Mouse (Mus musculus) retina, embryonic 14.5 days (tissue): ENCODE data around the gene Tnnt1.
"Not testable (repeated sequence)": the region's sequence is repeated elsewhere in the genome, so short reads cannot be mapped to it uniquely, and the experiment has no call there.

Experiments
- DNase-seq: peaks from one replicate; pipeline ENCODE4 v3.0.0-alpha.2; 2015; ENCODE audit warnings: low spot score

The Tnnt1 gene

DNA sequence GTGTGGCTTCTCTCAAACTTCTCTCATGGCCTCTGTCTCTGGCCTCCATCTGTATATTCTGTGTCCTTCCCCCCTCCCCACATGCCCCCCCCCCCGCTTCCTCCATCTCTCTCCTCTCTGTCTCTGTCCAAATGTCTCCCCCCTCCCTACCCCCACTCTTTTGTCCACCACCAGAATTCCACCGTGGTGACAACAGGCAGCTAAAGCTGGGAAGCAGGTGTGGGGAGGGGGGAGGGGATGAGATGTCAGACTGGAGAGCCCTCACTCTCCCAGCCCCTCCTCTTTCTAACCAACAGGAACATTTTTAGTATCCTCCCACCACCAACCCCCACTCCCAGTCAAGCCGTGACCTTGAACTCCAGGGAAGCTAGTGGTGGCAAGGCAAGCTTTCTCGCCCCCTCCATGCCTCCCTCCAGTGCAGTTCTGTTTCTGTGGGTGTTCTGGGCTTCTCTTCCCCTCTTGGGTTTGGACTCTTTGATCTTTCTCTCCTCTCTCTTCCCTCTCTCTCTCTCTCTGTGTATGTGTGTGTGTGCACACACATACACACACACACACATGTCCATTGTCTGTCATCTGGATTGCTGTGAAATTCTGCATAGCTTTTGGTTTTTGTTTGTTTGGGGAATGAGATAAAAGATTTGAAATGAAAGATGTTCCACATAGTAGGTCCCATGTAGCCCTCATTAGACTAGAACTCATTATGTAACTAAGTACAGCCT, at the start of gene Tnnt1:
Gene Tnnt1, minus strand, starts transcription at position 51 of the 719 bp plus-strand sequence.
- peak; percentile 26 for DNase-seq

DNA sequence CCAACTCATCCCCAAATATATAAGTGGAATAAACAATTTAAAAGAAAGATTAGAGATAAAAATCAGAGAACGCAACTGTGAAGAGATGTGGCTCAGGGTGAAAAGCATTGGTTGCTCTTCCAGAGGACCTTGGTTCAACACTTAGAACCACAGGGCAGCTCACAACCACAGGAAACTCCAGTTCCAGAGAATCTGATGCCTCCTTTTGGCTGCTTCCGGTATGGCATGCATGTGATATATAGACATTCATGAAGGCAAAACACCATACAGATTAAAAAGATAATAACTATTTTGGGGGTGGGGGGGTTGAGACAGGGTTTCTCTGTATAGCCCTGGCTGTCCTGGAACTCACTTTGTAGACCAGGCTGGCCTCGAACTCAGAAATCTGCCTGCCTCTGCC, 46.5 kb upstream of the Tnnt1 start:
- no peak for DNase-seq

DNA sequence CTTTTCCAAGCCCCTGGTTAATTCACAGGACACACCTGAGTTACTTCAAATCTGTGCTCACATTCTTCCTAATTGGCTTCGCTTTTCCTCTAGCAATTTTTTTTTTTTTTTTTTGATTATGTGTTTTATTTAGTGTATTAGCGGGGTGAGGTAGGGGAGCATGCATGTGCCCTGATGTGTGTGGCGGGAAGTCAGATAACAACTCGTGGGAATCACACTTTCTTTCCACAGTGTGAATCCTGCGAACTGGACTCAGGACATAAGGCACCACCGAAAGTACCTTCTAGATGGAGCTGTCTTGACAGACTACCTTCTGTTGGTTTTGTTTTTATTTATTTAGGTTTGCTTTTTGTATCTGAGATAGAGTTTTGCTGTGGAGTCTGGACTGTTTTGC, 41.0 kb upstream of the Tnnt1 start:
- DNase-seq: no peak

DNA sequence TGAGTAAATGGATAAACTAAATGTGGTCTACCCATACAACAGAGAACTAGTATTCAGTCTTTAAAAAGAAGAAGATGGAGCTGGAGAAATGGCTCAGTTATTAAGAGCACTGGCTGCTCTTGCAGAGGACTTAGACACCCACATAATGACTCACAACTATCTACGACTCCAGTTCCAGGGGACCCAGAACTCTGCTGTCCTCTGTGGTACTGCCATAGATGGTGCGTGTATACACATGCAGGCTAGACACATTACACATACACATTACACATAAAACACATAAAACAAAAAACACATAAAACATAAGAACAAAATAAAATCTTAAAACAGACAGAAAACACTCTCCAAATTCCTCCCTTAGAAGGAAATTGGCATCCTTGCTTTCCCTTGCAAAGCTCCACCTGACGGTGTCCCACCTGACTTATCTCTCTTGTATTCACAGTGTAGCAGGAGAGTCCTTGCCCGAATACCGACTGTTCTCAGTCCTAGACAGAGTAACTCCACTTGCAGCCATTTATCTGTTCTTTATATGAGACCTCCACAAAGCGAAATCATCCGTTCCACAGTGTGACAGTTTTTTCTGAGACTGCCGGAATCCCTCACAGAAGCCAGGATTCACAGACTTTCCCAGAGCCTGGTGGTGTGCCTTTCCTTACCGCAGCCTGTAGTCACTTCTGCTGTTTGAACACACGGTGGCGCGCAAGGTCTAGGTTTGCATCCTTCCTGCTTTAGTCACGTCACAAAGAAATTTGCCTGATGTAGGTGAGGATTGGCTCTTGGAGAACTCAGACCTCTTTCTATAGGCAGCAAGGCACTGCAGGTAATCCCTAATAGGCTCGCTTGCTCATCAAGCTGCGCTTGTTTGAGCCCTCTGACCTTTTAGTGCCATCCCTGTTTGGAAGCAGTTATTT, 40.3 kb upstream of the Tnnt1 start:
- peak; percentile 95 for DNase-seq

DNA sequence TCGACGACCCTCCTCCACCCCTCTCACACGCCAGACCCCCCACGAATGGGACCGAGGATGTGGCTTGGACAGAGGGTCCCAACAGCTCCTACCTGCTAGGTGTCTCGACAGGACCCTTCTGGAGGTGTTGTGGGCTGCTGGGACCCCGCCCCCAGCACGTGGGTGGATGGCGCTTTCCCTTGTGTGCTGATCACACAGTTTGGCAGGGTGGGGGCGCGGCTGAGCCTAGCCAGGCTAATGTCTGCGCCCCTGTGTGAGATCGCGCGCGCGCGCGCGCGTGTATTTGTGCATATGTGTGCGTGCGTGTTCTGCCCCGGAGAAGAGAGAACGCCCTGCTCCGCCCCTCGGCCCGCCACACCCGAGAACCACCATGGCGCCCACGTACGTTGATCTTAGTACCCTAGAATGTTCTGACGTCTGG, 31.0 kb upstream of the Tnnt1 start, which contains the start of gene Syt5:
Gene Syt5, minus strand, starts transcription at position 321 of the 421 bp plus-strand sequence.
- peak; percentile 64 for DNase-seq

DNA sequence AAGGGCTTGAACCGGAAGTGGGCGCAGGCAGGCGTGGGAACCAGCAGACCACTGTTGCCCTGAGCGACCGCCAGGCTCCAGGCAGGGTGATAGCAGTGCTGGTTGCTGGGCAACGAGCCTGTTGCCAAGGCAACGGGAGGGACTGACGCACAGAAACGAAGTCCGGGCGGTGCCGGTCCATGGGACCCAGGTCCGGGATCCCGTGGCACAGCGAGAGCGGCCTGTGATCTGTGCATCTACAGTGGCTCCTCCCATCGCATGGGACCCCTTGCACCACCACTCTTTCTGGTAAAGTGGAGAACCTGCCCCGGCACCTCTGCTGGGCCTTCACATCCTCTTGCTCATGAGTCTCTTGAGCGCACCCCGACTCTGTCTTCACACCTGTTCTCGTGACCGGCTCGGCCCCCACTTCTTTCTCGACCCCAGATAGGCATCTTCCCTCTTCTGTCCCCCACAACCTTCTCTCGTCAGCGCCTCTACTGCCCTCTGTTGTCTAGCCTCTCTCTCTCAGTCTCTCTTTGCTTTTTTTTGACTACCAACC, 30.5 kb upstream of the Tnnt1 start:
- DNase-seq: peak; percentile 92

DNA sequence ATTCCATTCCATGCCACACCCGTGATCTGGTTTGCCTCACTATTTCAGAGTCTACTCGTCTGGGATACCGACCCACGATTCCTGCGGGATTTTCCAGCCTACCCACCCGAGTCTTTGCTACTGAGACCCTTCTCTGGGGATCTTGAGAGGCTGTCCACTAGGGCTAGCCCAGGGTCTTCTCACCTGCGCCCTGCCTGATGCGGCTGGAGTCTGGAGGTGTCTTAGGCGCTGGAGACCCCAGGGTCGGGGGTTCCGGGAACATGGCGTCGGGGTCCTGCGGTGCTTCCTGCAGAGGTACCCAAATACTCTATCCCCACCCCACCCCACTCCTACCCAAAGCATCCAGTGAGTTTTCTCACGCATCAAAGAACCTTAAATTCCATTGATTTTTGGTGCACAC, 29.9 kb upstream of the Tnnt1 start:
- no peak for DNase-seq

DNA sequence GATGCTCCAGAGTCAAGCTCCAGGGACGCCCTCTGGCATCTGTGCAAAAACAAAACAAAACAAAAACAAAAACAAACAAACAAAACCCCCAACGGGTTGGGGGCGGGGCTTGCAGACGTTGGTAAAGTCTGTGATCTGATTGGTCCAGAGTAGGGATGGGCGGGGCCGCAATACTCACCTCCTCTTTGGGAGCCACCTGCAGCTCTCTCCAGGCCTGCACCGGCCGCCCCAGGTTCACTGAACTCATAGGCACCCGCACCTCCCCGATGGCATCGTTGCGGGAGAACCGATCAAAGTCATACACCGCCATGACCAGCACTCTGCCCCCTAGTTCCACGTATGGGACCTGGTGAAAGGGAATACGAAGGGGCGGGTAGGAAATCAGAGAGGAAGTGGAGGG, 25.8 kb upstream of the Tnnt1 start:
- DNase-seq: no peak

DNA sequence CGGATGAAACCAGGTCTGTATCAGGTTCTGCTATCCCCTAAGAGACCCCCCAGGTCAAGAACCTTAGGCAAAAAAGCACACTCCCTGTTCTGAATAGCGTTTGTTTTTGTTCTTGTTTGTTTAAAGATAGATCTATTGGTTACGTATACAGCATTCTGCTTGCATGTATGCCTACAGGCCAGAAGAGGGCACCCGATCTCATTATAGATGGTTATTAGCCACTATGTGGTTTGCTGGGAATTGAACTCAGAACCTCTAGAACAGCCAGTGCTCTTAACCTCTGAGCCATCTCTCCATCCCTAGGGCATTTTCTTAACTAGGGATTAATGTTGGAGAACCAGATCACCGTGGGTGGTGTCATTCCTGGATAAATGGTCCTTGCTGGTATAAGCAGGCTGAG, 25.2 kb upstream of the Tnnt1 start:
- DNase-seq: no peak

DNA sequence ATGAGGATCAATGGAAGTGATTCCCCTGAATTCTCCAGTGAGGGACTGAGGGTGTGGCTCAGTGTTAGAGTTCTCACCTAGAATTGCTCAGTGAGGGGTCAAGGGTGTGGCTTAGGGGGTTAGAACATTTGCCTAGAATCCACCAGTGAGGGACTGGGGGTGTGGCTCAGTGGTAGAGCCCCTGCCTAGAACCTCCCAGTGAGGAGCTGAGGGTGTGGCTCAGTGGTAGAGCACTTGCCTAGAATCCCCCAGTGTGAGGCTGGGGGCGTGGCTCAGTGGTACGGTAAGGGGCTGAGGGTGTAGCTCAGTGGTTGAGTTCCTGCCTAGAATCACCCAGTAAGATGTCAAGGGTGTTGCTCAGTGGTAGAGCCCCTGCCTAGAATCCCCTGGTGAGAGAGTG, 22.8 kb upstream of the Tnnt1 start:
- DNase-seq: no peak

DNA sequence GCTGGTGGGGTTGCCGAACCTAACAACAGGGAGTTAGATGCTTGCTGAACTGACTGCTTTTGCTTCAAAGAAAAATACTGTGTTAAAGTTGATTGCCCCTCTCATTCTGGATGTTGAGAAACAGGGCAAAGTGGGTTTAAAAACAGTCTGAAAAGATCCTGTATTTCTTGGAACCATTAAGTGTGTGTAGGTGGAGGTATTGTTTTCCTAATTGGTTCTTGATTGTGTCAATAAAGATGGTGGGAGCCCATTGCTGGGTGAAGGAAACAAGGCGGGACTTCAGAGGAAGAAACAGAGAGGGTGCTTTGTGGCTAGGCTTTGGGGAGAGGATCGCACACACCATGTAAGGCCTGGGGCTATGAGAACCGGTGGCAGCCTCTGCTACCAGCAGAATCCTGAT, 21.0 kb upstream of the Tnnt1 start:
- no peak for DNase-seq

DNA sequence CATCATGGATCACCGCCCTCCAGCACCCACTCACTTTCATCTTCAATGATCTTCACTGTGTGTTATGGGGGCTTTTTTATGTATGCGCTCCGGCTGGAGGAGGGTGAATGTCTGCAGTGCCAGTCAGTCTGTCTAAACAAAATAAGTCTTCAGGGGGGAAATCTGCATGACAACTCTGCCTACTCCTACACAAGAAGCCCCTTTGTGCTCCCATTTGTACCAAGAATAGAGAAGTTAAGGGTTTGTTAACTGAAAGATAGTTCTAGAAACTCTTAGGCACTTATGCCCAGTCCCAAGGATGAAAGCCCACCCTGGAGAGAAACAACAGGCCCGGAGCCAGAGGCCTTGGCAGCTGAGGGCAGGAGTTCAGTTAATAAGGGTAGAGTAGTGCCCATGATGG, 20.2 kb upstream of the Tnnt1 start:
- DNase-seq: no peak

DNA sequence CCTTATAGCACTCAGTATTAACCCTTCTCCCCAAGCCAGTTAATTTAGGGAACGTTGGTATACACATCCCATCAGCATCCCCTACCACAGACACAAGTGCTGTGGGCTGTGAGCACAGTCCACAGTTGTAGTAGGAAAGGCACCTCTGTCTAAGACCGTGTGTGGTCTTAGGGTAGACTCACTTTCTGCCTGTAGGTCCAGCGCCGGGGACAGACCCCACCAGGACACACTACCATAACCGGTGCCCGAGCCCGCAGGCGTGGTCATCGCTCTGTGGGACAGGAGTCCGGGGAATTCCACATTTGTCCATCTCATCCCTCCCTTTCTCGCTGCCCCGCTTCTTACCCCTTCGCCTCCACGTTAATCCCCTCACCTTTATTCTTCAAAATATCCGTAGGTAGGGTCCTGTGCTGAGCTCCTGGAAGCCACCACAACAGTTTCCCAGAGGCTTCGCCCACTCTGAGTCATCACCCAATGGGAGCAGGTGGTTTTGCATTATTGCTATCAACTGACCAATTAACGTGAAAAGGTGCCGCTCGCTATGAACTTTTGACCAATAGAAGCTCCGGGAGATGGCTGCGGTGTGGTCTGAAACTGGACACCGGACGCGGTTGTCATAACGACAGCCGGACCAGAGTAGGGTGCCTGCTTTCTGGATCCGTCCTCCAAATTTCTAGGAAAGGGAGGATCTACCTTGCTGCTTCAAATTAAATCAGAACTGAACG, 16.0 kb upstream of the Tnnt1 start, which contains the start of gene Dnaaf3:
Gene Dnaaf3, minus strand, starts transcription at position 449 of the 725 bp plus-strand sequence.
- DNase-seq: peak; percentile 91

DNA sequence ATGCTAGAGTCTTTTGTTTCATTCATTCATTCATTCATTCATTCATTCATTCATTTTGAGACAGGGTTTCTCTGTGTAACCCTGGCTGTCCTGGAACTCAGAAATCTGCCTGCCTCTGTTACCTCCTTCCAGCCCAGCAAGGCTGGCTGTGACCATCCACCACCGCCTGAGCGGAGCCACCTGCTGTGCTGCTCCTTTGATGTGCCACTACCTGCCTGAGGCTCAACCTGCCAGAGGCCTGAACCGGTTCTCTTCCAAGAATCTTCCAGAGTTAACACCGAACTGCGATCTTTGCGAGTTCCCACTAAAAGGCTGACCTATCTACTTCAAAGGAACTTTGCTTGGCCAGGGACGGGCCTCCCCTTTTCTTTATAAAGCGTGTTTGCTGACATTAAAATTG, 14.0 kb upstream of the Tnnt1 start:
- not testable (repeated sequence) for DNase-seq

DNA sequence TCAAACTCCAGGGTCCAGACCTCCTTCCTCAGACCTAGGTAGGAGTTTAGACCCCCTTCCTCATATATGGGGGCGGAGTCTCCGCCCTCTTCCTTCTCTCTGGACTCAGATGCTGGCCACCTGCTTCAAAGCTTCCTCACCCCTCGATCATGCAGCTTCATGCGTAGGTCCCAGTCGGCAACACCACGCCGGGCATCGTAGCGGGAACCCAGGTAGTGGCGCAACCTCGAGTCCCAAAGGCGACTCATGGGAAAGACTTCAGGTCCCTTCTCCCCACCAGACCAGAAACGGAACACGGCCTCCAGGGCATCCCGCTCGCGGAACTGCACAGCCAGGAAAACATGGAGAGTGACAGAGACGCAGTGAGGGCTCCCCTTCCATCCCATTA, 11.1 kb upstream of the Tnnt1 start:
- no peak for DNase-seq

DNA sequence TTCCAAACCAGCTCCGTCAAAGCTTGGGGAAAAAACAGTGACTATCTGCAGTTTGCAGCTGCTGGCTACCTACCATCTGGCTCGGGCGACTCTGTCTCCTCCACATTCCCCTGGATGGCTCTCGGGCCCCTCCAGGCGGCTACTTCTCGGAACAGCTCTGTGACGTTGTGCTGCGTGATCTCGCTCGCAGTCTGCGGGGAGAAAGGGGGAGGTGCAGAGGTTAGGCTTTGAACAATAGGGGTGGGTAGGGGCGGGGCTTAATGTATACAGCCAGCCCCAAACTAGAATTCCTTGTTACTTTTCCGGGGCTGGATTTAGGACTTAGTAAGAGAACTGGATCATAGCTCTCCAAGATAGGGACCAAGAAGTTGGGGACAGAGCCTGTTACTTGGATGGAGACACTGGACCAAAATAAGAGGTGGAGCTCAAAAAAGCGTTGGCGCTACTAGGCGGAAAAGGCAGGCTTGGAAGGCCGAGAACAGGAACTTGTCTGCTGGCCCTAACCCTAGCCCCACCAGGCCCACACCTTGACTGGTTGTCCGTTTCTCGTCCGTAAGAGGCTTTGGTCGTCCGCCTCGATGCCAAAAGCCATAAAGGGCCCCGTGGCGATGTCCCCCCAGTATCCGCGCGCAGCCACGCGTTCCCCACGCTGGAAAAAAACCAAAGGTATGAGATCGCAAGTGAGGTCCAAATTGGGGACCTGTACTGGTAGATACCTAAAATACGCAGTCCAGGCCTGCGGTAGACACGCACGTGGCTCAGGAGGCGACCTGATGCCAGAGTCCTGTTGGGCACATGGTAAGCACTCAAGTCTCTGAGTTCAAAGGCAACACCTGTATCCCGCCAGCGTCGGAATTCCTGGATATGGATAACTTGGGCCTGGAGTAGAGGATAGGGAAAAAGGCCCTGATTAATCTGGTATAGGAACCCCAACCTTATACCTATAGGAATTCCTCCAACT, 10.4 kb upstream of the Tnnt1 start:
- peak; percentile 87 for DNase-seq

DNA sequence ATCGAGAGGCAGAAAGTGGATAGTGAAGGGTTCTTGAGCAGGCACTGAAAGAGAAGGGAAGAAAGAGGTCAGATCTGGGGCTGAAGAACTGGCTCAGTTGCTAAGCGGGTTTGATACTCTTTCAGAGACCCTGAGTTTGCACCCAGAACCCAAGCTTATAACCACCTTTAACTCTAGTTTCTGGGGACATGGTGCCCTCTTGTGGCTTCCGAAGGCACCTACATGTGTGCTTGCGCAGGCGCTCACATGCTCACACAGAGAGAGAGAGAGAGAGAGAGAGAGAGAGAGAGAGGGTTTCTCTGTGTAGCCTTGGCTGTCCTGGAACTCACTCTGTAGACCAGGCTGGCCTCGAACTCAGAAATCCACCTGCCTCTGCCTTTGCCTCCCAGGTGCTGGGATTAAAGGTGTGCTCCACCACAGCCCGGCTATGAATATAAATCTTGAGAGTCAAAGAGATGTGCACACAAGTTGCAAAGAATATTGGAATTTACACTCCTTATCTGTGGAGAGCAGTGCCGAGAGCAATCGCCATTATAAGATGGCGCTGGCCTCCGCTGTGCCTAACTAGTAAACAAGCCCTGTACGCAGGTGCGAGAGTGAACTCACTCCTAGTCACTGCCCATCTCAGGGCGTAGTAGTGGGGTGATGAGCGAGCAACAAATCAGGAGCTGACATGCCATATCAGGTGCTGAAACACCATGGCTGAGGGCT, 8.2 kb upstream of the Tnnt1 start, which contains the start of gene Tnni3:
Gene Tnni3, minus strand, starts transcription at position 18 of the 711 bp plus-strand sequence.
- DNase-seq: peak; percentile 85

DNA sequence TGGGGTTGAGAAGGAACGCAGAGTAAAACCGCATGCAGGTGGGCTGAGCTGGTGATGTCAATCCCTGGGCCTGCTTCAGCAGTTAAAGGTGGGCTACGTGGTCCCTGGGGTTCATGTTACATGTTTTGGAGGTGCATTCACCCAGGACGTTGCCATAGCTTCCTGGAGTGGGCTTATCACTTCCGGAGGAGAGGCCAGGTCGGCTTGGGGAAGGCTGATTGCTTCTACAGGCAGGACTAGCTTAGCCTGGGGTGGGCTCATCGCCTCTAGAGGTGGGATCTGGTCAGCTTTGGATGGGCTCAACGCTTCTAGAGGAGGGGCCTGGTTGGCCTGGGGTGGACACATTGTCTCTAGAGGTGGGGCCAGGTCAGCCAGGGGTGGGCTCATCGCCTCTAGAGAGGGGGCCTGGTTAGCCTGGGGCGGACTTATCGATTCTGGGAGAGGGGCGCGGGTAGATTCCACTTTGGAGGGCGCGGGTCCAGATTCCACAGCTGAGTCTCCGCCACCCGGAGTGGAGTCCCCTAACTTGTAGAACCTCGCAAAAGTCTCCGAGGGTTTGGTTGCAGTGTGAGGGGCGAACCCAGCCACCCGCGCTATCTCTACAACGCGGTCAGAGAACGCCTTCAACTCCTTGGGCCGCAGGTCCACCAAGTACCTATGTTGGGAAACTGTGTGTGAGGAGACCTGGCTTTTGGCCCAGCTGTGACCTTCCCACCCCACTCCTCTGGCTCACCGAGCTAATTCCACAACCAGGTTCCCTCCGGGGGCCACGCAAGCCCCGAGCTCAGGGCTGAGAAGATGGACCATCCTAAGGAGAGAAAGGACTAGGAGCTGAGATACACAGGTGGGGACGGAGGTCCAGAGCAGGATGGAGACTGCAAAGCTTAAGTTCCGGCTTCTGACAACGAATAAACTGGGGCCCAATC, 7.3 kb upstream of the Tnnt1 start:
- DNase-seq: no peak

DNA sequence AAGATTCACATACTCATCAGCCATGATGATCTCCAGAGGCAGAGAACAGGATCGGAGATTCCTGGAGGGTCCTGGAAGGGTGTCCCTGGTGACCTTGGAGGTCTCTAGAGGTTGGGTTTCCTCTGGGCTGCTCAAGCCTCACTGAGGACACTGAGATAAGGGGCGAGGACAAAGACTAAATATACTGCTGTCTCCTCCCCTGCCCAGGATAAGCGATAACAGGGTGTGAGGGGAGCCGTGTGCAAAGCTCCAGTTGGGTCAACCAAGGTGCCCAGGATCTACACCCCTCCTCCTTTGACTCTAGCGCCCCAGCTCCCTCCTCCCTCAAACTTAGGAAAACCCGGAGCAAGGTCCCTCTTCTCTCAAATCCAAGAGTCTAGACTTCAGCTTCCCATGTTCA, 6.1 kb upstream of the Tnnt1 start:
- DNase-seq: no peak
